Mouse (Mus musculus) spleen, postnatal 14 days (tissue): ENCODE measurements around the gene Cav3.

Source experiments
- DNase-seq, 2 experiments: peaks; one replicate each; pipeline ENCODE4 v3.0.0; 2021 to 2022; ENCODE audit warnings: low spot score in 2 of 2

The Cav3 gene

GRCm38 (mm10) chr6:112495219-112495618, 35.9 kb downstream of the Cav3 start:
- no peak for DNase-seq

GRCm38 (mm10) chr6:112496291-112497060, 37.2 kb downstream of the Cav3 start:
- DNase-seq = no peak

DNA sequence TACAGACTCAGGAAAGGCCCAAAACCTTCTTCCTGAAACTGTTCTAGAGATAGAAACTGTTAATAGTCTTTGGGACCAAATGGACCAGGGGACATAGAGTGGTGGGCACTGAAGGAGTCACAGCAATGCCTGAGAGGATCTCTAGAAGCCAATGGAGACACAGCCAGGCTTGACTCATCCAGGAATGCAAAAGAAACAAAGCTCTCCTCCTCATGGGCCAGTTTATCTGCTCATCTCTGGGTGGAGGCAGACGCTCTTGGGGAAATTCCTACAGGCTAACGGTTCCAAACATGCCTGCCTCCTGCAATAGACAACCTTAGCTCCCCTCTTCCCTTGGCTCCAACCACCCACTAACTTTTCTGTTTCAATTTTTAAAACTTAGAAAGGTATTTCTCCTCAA, 38.2 kb downstream of the Cav3 start:
- DNase-seq = no peak

GRCm38 (mm10) chr6:112498716-112499115, 39.4 kb downstream of the Cav3 start:
- no peak for DNase-seq

DNA sequence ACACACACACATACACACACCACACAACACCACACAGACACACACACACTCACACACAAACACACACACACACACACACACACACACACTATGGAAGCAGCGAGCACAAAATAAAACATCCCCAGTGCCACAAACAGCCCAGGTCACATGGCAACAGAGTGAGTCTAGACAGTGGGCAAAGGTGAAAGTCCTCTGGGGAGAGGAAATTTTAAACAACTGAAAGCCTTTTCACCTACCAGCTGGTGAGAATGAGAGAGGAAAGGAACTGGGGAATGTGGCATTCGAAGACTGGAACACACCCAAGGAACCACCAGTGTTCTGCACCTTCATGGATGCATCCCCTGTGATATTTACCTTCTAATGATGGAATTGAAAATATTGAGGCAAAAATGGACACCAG, 40.2 kb downstream of the Cav3 start:
- DNase-seq = no peak

GRCm38 (mm10) chr6:112501156-112501555, 41.9 kb downstream of the Cav3 start:
- no peak for DNase-seq

GRCm38 (mm10) chr6:112507617-112508016, 48.3 kb downstream of the Cav3 start:
- DNase-seq = no peak

GRCm38 (mm10) chr6:112509590-112510131, 50.4 kb downstream of the Cav3 start:
- DNase-seq = no peak

DNA sequence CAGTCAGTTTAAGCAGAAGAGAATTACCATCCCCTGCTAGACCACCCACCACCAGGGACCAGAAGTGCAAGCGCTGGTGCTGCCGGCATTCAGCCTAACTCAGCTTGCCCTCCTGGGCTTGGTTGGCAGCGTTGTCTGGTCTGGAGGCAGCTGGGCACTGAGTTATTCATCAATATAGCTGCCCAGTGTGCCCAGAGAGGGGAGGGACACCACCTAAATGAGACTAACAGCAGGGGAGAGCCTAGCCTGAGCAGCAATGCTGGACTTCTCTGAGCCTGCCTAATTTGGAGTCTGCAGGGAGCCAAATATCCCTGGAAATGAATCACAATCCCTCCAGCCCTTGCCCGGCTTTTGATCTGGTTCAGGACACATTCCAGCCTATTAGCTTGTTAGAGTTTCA, 51.0 kb downstream of the Cav3 start:
- no peak for DNase-seq

- DNase-seq = no peak
Observed at GRCm38 (mm10) chr6:112514591-112514990, 55.3 kb downstream of the Cav3 start.

- no peak for DNase-seq
Observed at GRCm38 (mm10) chr6:112516496-112516895, 57.2 kb downstream of the Cav3 start.

- DNase-seq = no peak
Observed at GRCm38 (mm10) chr6:112517572-112517971, 58.3 kb downstream of the Cav3 start.

- no peak for DNase-seq
Observed at GRCm38 (mm10) chr6:112517991-112518390, 58.7 kb downstream of the Cav3 start.
